Mouse (Mus musculus) left cerebral cortex, adult 2 months (tissue): ENCODE data around the gene Irgq. TPM values are rescaled to one million over a fixed set of nuclear protein-coding genes. Genes with fewer than 3 reads are reported as not detected.
A peak's percentile ranks its signal among the peaks of the same experiment; 100 is the strongest.

Experiments used
- DNase-seq, 2 experiments: peaks; one replicate each; pipeline ENCODE4 v3.0.0; 2021 to 2022; ENCODE audit warnings: low spot score in 2 of 2, mixed read lengths in 1 of 2; ENCODE audit errors: extremely low spot score in 1 of 2
- H3K27ac ChIP-seq: fragments of 200-600 bp; 2 replicates; pipeline ENCODE4 v1.8.1; 2022
- H3K4me3 ChIP-seq: fragments of 200-600 bp; 2 replicates; pipeline ENCODE4 v1.8.1; 2022
- CTCF ChIP-seq: fragments of 200-600 bp; IDR thresholded peaks from 2 replicates; pipeline ENCODE4 v1.8.1; 2022; ENCODE audit warnings: antibody characterized with exemption, mild to moderate bottlenecking, moderate library complexity
- intact Hi-C: fragments of 180-260 bp; cut with DNase I; formaldehyde crosslinking; loops from one replicate; pipeline ENCODE4 v1.15.1; 2025
- total RNA-seq, 2 experiments: library from RNA; stranded (reverse); gene quantifications; 2 replicates each; pipeline ENCODE4 v1.2.3; 2021

Irgq gene
- total RNA-seq, 2 experiments from 2014 or later, result 81.6 to 84.3 TPM

DNA sequence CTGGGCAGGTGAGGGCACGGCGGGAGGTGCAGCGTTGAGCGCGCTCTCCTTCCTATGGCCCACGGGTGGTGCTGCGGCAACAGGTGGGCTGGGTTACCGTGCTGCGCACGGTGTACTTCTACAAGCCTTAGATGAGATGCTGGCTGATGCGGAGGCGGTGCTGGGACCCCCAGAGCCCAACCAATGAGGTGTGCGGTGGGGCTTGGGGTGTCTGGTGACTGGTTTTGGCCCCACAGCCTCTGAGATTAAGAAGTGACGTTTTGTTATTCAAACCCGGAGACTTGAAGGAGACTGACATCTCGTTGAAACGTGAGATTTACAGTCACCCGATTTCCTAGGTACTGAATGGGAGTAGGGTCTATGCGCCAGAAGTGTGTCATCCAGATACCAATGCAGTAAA, 3.8 kb downstream of the Irgq start:
- no peak for TF ChIP-seq CTCF
- DNase-seq, result no peak
- H3K4me3 ChIP-seq, result peak overlapping the region; percentile 31
- H3K27ac ChIP-seq, result no peak overlapping the region
- intact Hi-C loops, result no loop called here

DNA sequence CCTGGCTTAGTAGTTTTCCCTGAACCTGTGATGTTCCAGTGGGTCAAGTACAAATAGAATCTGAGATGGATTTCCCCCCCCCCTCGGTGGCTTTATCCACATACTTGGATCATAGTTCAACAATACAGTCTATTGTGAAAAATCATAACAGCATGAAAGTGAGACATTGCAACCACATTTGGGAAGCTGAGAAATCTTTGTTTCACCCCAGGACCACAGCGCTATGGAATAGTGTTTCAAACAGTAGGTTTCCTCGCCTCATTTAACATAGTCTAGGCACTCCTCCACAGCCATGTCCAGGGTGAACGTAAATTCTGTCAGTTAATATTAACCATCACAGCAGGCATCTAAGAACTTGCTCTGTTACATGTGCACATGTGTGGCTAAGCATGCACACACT, 6.6 kb downstream of the Irgq start:
- intact Hi-C loops, result no loop called here
- H3K4me3 ChIP-seq, result no peak overlapping the region
- no peak overlapping the region for H3K27ac ChIP-seq
- TF ChIP-seq CTCF, result no peak
- DNase-seq, result no peak

DNA sequence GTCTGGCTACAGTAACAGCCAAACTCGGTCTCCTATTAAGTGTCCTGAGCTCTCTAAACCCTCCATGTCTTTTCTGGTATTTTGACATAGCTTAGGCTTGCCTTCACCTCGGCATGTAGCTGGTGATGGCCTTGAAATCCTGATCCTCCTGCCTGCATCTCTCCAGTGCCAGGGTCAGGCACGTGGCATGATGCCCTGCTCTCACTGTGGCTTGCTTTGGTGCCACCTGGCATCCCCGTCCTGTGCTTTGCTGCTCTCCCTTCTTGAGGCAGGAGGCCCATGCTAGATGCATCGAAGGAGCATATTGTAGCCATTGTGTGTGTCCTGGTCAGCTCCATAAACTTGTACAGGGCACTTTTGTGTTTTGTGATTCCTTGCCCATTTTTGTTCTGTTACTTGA, 7.1 kb downstream of the Irgq start:
- Histone ChIP-seq H3K4me3 (no peak overlapping the region), H3K27ac (no peak overlapping the region)
- intact Hi-C loops, result no loop called here
- DNase-seq, result no peak
- TF ChIP-seq CTCF, result no peak

DNA sequence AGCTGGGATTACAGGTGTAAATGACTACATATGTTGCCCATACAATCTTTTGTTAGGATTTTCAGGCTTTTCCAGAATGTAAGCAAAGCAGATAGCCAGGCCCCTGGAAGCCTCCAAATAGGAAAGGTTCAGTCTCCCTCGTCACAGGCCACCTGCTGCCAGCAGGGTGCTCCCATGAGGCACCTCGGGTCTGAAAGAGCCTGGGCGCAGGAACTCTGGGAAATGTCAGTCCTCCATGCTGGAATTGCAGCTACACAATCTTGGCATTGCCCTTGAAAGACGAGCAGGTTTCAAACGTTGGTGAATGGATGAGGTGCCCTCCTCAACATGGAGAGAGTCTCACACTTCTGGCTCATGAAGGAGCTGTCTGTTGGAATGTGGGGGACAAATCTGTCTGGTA, 7.7 kb downstream of the Irgq start:
- intact Hi-C loops, result no loop called here
- peak; percentile 32 for TF ChIP-seq CTCF
- Histone ChIP-seq H3K4me3 (no peak overlapping the region), H3K27ac (no peak overlapping the region)
- DNase-seq, result no peak

DNA sequence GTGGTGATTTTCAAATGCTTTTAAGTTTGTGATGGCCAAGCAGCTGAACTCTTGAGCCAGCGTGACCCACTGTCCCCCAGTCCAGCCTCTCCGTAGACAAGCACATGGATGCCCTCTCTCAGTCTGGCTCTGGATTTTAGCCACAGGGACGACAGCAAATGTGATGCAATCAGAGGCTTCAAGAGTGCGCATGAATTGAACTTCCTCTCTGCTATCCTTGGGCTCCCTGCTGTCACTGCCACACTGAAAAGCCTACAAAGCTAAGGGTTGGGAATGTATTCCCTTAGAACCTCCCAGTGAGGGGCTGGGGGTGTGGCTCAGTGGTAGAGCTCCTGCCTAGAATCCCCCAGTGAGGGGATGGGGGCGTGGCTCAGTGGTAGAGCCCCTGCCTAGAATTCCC, 8.2 kb downstream of the Irgq start:
- Histone ChIP-seq H3K27ac (no peak overlapping the region), H3K4me3 (no peak overlapping the region)
- intact Hi-C loops, result no loop called here
- no peak for TF ChIP-seq CTCF
- DNase-seq, result no peak

DNA sequence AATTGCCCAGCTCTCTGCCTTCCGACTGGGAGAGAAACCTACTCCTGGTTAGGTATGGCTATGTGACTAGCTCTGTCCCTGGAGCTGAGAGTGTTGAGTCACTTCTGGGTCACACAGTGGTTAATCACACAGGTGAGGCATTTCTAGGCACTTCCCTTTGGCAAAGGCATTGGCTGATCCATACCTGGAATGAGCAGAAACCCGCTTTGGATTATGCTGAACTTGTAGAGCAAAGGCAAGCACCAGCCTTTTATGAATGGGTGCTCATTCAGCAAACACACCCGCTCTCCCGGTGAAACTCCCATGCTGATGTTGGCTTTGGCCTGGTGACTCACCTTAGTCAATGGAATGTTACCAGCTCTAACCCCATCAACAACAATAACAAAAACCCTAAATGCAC, 9.2 kb downstream of the Irgq start:
- DNase-seq, result no peak
- intact Hi-C loops, result loop anchor here (10.0 kb wide), 1 partner anchor 125 kb away; no protein-coding TSS in a partner anchor
- Histone ChIP-seq H3K4me3 (no peak overlapping the region), H3K27ac (no peak overlapping the region)
- no peak for TF ChIP-seq CTCF

DNA sequence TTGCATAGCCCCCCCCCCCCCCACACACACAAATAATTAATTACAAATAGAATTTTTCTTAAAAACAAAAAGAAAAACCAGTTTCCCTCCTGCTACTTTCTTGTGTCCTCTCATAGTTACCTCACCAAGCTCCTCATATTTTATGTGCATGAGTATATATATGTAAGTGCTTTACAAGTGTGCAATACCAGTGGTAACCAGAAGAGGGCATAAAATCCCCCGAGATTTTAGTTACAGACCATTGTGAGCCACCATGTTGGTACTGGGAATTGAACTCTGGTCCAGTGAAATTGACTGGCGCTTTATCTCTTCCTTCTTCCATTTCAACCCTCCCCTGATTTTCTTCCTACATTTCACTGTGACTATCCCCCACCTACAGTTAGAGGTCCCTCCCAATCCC, 14.0 kb downstream of the Irgq start:
- no peak overlapping the region for H3K4me3 ChIP-seq
- intact Hi-C loops, result loop anchor here (10.0 kb wide), 1 partner anchor 120 kb away; no protein-coding TSS in a partner anchor
- peak; percentile 31 for TF ChIP-seq CTCF

DNA sequence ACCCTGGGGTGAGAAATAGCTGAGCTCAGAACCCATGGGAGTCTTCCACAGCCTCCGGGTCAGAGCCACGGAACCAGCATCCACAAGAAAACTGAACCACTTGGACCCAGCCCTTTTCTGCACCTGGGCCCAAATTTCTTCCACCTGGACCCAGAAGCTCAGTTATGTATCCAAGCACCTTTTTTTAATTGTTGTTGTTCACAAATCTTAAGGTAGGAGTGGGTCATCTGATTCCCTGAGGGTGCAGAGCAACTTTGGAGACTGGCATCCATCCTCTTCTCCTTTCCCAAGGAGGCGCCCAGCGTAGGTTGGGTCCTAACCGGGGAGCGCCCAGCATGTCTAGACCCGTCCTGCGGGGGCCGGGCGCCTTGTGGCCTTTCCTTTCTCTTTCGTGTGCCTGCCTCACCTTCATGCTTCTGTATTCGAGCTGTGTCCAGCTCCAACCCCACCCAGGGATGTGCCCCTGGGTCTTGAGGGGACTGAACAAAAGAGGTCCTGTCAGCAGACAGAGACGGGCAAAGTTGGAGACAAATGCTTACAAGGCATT, 15.7 kb downstream of the Irgq start, which contains the start of the genes Pinlyp and Xrcc1:
Gene Pinlyp (minus strand): TSS at position 51 of the 547 bp plus-strand sequence.
Gene Xrcc1 (plus strand): TSS at position 222 of the 547 bp plus-strand sequence.
- no peak for DNase-seq
- TF ChIP-seq CTCF, result no peak
- peak within 1 kb of the TSS; percentile 84 for H3K27ac ChIP-seq
- H3K4me3 ChIP-seq, result peak within 1 kb of the TSS; percentile 66
- intact Hi-C loops, result loop anchor here (10.0 kb wide), 1 partner anchor 119 kb away; no protein-coding TSS in a partner anchor

More for the DNA sequence above, 14.0 kb downstream of the Irgq start:
- no peak for DNase-seq
- H3K27ac ChIP-seq, result no peak overlapping the region

DNA sequence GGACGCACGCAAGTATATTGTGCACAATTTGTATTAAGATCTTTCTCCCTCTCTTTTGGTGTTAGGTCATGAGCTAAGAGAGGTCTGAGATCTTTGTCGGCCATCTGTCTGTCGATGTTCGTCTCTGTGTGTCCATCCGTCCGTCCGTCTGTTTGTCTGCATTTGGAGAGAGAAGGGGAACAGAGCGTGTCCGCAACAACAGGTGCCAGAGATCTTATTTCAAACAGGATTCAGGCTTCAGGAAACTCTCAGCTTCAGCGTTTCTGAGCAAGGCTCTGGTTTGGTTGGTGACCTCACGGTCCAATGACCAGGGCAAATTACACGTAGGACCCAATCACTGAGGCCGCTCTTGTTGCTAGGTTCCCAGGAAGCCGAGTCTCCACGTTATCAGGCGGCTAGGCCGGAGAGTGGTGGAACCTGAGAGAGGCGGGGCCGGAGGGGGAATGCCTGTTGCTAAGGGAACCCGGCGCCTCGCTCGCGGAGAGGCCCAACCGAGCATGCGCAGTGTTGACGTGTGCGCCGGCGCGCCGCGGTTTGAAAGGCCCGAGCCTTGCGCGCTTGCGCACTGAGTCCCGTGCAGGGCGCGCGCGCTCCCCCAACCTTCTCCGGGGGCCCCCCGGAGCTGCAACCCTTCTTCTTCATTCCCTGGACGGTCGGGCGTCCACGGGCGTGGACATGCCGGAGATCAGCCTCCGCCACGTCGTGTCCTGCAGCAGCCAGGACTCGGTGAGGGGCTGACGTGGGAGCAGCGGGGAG, 16.3 kb downstream of the Irgq start:
- intact Hi-C loops, result loop anchor here (1.0 to 10.0 kb wide), 2 partner anchors 17 to 118 kb away; partner anchors contain the start of gene Irgq
- Histone ChIP-seq H3K4me3 (peak overlapping the region; percentile 66), H3K27ac (peak overlapping the region; percentile 84)
- TF ChIP-seq CTCF, result no peak
- DNase-seq, result peak; percentile 98 to 99

DNA sequence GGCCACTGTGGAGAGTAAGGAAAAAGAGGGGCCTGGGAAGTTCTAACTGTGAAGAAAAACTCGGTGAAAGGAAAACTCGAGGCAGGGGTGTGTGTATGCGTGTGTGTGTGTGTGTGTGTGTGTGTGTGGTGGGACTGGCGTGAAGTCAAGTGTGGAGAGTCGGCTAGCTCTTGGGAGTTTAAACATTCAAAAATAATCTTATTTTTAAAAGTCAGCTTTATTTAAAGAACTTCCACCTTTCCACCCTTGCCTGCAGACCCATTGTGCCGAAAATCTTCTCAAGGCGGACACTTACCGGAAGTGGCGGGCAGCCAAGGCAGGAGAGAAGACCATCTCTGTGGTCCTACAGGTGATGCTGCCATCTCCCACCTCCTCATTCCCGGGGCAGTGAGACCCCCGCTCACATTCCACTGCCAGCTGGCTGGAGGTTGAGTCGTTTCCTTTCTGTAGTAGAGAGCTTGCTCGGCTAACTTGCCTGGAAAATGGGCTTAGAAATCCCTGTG, 17.1 kb downstream of the Irgq start:
- Histone ChIP-seq H3K4me3 (peak overlapping the region; percentile 66), H3K27ac (no peak overlapping the region)
- intact Hi-C loops, result loop anchor here (1.0 to 10.0 kb wide), 2 partner anchors 17 to 117 kb away; partner anchors contain the start of gene Irgq
- TF ChIP-seq CTCF, result no peak
- DNase-seq, result no peak

DNA sequence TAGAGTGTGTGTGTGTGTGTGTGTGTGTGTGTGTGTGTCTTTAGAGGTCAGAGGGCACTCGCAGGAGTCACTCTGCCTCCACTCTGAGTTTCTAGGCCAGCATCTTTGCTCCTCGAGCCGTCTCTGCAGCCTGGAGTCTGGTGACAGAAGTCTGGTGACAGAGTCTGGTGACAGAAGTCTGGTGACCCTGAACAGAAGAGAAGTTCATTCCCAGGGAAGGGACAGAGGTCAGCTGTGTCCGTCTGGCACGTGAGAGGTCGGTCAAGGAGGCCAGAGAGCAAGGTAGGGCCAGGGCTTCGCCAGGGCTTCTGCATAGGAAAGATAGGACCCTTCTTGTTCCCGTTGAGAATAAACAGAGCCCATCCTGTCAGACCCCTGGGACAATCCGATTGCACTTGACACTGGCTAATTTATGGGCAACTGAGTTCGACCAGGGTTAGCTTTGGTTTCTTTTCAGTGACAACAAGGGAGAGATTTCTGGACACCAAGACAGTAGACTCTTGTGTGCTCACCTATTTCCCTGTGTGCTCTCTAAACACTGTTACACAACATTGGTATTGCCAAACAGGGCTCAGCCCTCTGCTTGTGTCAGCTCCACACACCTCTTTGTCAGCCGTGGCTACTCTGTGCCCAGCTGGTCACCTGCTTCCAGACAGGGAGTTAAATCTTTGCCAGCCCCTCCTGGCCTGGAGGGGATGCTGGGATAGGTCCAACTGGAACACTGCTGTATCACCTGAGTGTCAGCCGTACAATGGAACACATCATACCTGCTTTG, 21.7 kb downstream of the Irgq start:
- H3K27ac ChIP-seq, result no peak overlapping the region
- intact Hi-C loops, result no loop called here
- DNase-seq, result no peak
- H3K4me3 ChIP-seq, result no peak overlapping the region
- no peak for TF ChIP-seq CTCF

DNA sequence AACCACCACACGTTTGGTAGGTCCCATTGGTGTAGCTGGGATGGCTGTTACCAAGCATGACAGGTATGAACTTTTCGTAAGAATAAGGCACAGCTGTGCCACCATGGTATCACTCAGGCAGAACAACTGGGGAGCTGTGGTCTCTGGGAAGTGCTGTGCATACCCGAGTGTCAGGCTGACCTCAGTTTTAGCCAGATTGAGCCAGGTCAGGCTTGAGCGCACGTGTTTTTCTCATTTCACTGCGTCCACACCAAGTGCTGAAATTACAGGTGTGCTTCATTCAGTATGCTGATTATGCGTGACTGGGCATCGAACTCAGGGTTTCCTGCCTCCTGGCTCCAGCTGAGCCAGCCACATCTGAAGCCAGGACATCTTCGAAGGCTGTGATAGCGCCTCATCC, 25.3 kb downstream of the Irgq start:
- DNase-seq, result no peak
- intact Hi-C loops, result no loop called here
- no peak overlapping the region for H3K4me3 ChIP-seq
- TF ChIP-seq CTCF, result no peak
- H3K27ac ChIP-seq, result no peak overlapping the region
